8 mouse cellular contexts compared by ENCODE assay signal in the genomic region with DNA sequence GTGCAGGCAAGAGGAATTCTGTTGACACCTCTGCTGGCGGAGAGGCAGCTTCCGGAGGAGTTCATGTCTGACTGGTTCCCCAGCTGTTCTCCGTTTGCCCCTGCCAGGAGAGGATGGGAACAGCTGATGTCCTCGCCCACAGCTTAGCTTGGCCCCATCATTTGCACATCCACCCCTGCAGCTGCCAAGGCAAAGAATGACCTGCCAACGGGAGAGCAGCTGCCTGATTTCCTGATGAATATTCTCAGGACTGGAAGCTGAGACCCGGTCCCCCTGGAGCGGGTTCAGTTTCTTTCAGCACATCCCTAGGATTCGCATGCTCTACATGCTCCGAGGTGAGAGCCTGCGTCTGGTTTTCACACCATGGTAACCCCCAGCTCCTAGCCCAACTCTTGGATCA. TPM values are rescaled to one million over a fixed set of nuclear protein-coding genes. Genes with fewer than 3 reads are reported as not detected.
DNase-seq lines count a peak whose midpoint lies in the region; ATAC-seq and TF ChIP-seq lines count a peak whose summit lies in the region.

No protein-coding gene starts in this region.

- ATAC-seq in liver, postnatal 0 days = no peak

- H3K27me3 ChIP-seq in liver, postnatal 0 days (ENCODE audit: insufficient read depth, low read length) = no peaks in the 10 kb centered on the region

- H3K27ac ChIP-seq in layer of hippocampus, adult 2 months = peak overlapping the region; percentile 10; the same call in 1 of the 2 replicates
- H3K27ac ChIP-seq in liver, postnatal 0 days (ENCODE audit: low read depth) = no peak overlapping the region

- H3K4me2 ChIP-seq in liver, postnatal 0 days (ENCODE audit: low read depth, low read length) = no peak overlapping the region

- TF ChIP-seq CTCF in layer of hippocampus, adult 2 months (conservative IDR thresholded peaks at IDR 0.05) = no peak
- TF ChIP-seq CTCF in liver, postnatal 0 days (IDR thresholded peaks at IDR 0.05; ENCODE audit: low read depth) = no peak

- no peaks in the 10 kb centered on the region for H3K36me3 ChIP-seq in liver, postnatal 0 days (replicated peaks; ENCODE audit: insufficient read depth, low read length)

- no peaks in the 10 kb centered on the region for H3K4me1 ChIP-seq in liver, postnatal 0 days (ENCODE audit: insufficient read depth)

- peak; percentile 37 to 54 for DNase-seq in layer of hippocampus, adult 2 months (ENCODE audit: low spot score in 2 of 2)
- no peak for DNase-seq in layer of hippocampus, postnatal 25 days (ENCODE audit: extremely low spot score in 1 of 2, low spot score in 1 of 2)
- DNase-seq in gastrocnemius, adult 18-20 months (ENCODE audit: low spot score) = peak; percentile 24
- peak; percentile 65 for DNase-seq in layer of hippocampus, adult 9-11 months
- DNase-seq in right cerebral cortex, adult 2 months (ENCODE audit: low spot score in 2 of 2) = peak; percentile 43 to 49
- DNase-seq in spleen, adult 12 weeks (ENCODE audit: low spot score) = no peak
- DNase-seq in thymus, postnatal 0 days (ENCODE audit: low spot score) = no peak
- no peak for DNase-seq in liver, postnatal 0 days

- no peak overlapping the region for H3K9ac ChIP-seq in liver, postnatal 0 days (replicated peaks)

- H3K9me3 ChIP-seq in liver, postnatal 0 days (ENCODE audit: low read length) = no peaks in the 10 kb centered on the region

- H3K4me3 ChIP-seq in layer of hippocampus, adult 2 months = no peak overlapping the region
- H3K4me3 ChIP-seq in liver, postnatal 0 days (ENCODE audit: low read depth, low read length) = no peak overlapping the region

- WGBS in liver, postnatal 0 days (ENCODE audit: insufficient replicate concordance) = 72% methylated on average over 10 of the region's 10 CpGs

- TF ChIP-seq EP300 in liver, postnatal 0 days (IDR thresholded peaks at IDR 0.05; ENCODE audit: low read depth) = no peak

RNA-seq across cellular contexts. Expression of a gene that starts 24.0 kb away (rescaled TPM):
- total RNA-seq in layer of hippocampus, adult 2 months (2021) = 1 to 10 TPM; 7.8 to 9.0 TPM
- total RNA-seq in layer of hippocampus, postnatal 25 days (2021) = 1 to 10 TPM; 8.1 to 8.7 TPM
- total RNA-seq in gastrocnemius, adult 18-20 months (2021) = under 1 TPM; 0.31 to 0.32 TPM
- polyA plus RNA-seq in thymus, postnatal 0 days (2015; fragmentation: Nextera tagmentation; extraction: Ambion mirVana) = 14.7 and 18.3 TPM in 2 replicates
- polyA plus RNA-seq in liver, postnatal 0 days (2015; fragmentation: Nextera tagmentation; extraction: Ambion mirVana) = 0.93 and 1.1 TPM in 2 replicates

Comparison
In these comparisons a context has a peak if more than half of its experiments do, and no peak if none do; other contexts are left out.
1. DNase-seq: peak in layer of hippocampus, adult 2 months (2 of 2), gastrocnemius, adult 18-20 months (single experiment), layer of hippocampus, adult 9-11 months (single experiment) and right cerebral cortex, adult 2 months (2 of 2); none in layer of hippocampus, postnatal 25 days (0 of 2), spleen, adult 12 weeks (single experiment), thymus, postnatal 0 days (single experiment) and liver, postnatal 0 days (single experiment).
2. RNA of a gene that starts 24.0 kb away (total RNA-seq): 7.8 to 9.0 TPM in layer of hippocampus, adult 2 months and 8.1 to 8.7 TPM in layer of hippocampus, postnatal 25 days; 0.31 to 0.32 TPM in gastrocnemius, adult 18-20 months; every median in the first group is over 4 times any median in the second.